Mouse (Mus musculus): ENCODE measurements at regions not wholly inside any gene's neighbourhood (a gene's known extent, or its start where the extent isn't known, plus 50 kb on each side); places are given as distances from the start of the nearest gene placed in this dataset.

- TF ChIP-seq MAX (IDR thresholded peaks at IDR 0.05; ENCODE audit: low read length) (no peak), UBTF (IDR thresholded peaks at IDR 0.05; ENCODE audit: borderline replicate concordance, insufficient read depth, low read depth, low read length) (no peak), RAD21 (IDR thresholded peaks at IDR 0.05; ENCODE audit: low read depth, low read length) (no peak), CTCF (IDR thresholded peaks at IDR 0.05 in 2 of 3, conservative IDR thresholded peaks at IDR 0.05 in 1 of 3; ENCODE audit: control insufficient read depth in 1 of 3, insufficient read depth in 1 of 3, low read depth in 2 of 3, low read length in 3 of 3, poor library complexity in 1 of 3, severe bottlenecking in 1 of 3) (no peak), POLR2AphosphoS2 (IDR thresholded peaks at IDR 0.05; ENCODE audit: low read length) (no peak), SIN3A (IDR thresholded peaks at IDR 0.05; ENCODE audit: low read length) (no peak), NRF1 (IDR thresholded peaks at IDR 0.05; ENCODE audit: insufficient read depth, low read depth, low read length, poor library complexity, severe bottlenecking) (no peak), BHLHE40 (IDR thresholded peaks at IDR 0.05; ENCODE audit: borderline replicate concordance, low read depth, low read length) (no peak), POLR2A (IDR thresholded peaks at IDR 0.05; ENCODE audit: control insufficient read depth in 1 of 2, insufficient read depth in 1 of 2, low read depth in 1 of 2, low read length in 2 of 2, poor library complexity in 1 of 2) (no peak)
Observed at GRCm38 (mm10) chr10:111566873-111567381, 60.8 kb downstream of the Phlda1 start.

Measured in MEL (cell line).